Mouse (Mus musculus): ENCODE results near the gene Gm10639. TPM values are rescaled to one million over a fixed set of nuclear protein-coding genes. Genes with fewer than 3 reads are reported as not detected.
"Not testable (repeated sequence)": the region's sequence is repeated elsewhere in the genome, so short reads cannot be mapped to it uniquely, and the experiment has no call there.

The Gm10639 gene
- total RNA-seq (2014; fragmentation: Nextera tagmentation) (not detected in 2 replicates), total RNA-seq (2017) (not detected in 2 replicates)

- not testable (repeated sequence) for ATAC-seq (replicated peaks; ENCODE audit: low FRiP score, low TSS enrichment, poor library complexity, severe bottlenecking)
Measured at GRCm38 (mm10) chr9:78289723-78290122, at the start of gene Gm10639. Gm10639 (plus strand) TSS chr9:78289923.

GRCm38 (mm10) chr9:78255683-78256470, 33.8 kb upstream of the Gm10639 start:
- ATAC-seq (replicated peaks; ENCODE audit: low FRiP score, low TSS enrichment, poor library complexity, severe bottlenecking): not testable (repeated sequence)

- ATAC-seq (replicated peaks; ENCODE audit: low FRiP score, low TSS enrichment, poor library complexity, severe bottlenecking): not testable (repeated sequence)
Measured at GRCm38 (mm10) chr9:78256914-78257313, 32.8 kb upstream of the Gm10639 start, which contains the start of gene Gm3776. Gm3776 (plus strand) TSS chr9:78257129.

GRCm38 (mm10) chr9:78259688-78260087, 30.0 kb upstream of the Gm10639 start:
- peak; percentile 89 for ATAC-seq (replicated peaks; ENCODE audit: low FRiP score, low TSS enrichment, poor library complexity, severe bottlenecking)

GRCm38 (mm10) chr9:78270945-78271344, 18.8 kb upstream of the Gm10639 start:
- ATAC-seq (replicated peaks; ENCODE audit: low FRiP score, low TSS enrichment, poor library complexity, severe bottlenecking): not testable (repeated sequence)

- ATAC-seq (replicated peaks; ENCODE audit: low FRiP score, low TSS enrichment, poor library complexity, severe bottlenecking): not testable (repeated sequence)
Measured at GRCm38 (mm10) chr9:78282002-78282711, 7.6 kb upstream of the Gm10639 start.

GRCm38 (mm10) chr9:78289063-78289462, 660 bp upstream of the Gm10639 start:
- not testable (repeated sequence) for ATAC-seq (replicated peaks; ENCODE audit: low FRiP score, low TSS enrichment, poor library complexity, severe bottlenecking)

GRCm38 (mm10) chr9:78292462-78292861, 2.7 kb downstream of the Gm10639 start:
- not testable (repeated sequence) for ATAC-seq (replicated peaks; ENCODE audit: low FRiP score, low TSS enrichment, poor library complexity, severe bottlenecking)

- ATAC-seq (replicated peaks; ENCODE audit: low FRiP score, low TSS enrichment, poor library complexity, severe bottlenecking): not testable (repeated sequence)
Measured at GRCm38 (mm10) chr9:78293683-78294082, 4.0 kb downstream of the Gm10639 start.

- ATAC-seq (replicated peaks; ENCODE audit: low FRiP score, low TSS enrichment, poor library complexity, severe bottlenecking): not testable (repeated sequence)
Measured at GRCm38 (mm10) chr9:78294781-78295180, 5.1 kb downstream of the Gm10639 start.

GRCm38 (mm10) chr9:78296089-78296488, 6.4 kb downstream of the Gm10639 start:
- ATAC-seq (replicated peaks; ENCODE audit: low FRiP score, low TSS enrichment, poor library complexity, severe bottlenecking): peak; percentile 81

GRCm38 (mm10) chr9:78298232-78298631, 8.5 kb downstream of the Gm10639 start:
- ATAC-seq (replicated peaks; ENCODE audit: low FRiP score, low TSS enrichment, poor library complexity, severe bottlenecking): no peak

GRCm38 (mm10) chr9:78299143-78299542, 9.4 kb downstream of the Gm10639 start:
- not testable (repeated sequence) for ATAC-seq (replicated peaks; ENCODE audit: low FRiP score, low TSS enrichment, poor library complexity, severe bottlenecking)

- not testable (repeated sequence) for ATAC-seq (replicated peaks; ENCODE audit: low FRiP score, low TSS enrichment, poor library complexity, severe bottlenecking)
Measured at GRCm38 (mm10) chr9:78308122-78308521, 18.4 kb downstream of the Gm10639 start.

- no peak for ATAC-seq (replicated peaks; ENCODE audit: low FRiP score, low TSS enrichment, poor library complexity, severe bottlenecking)
Measured at GRCm38 (mm10) chr9:78314696-78315095, 25.0 kb downstream of the Gm10639 start, which contains the start of gene Omt2a. Omt2a (minus strand) TSS chr9:78314796.

GRCm38 (mm10) chr9:78319499-78319898, 29.8 kb downstream of the Gm10639 start:
- no peak for ATAC-seq (replicated peaks; ENCODE audit: low FRiP score, low TSS enrichment, poor library complexity, severe bottlenecking)

GRCm38 (mm10) chr9:78327289-78327688, 37.6 kb downstream of the Gm10639 start, which contains the start of gene Omt2b:
Omt2b (plus strand) TSS chr9:78327589.
- not testable (repeated sequence) for ATAC-seq (replicated peaks; ENCODE audit: low FRiP score, low TSS enrichment, poor library complexity, severe bottlenecking)

- ATAC-seq (replicated peaks; ENCODE audit: low FRiP score, low TSS enrichment, poor library complexity, severe bottlenecking): not testable (repeated sequence)
Measured at GRCm38 (mm10) chr9:78337050-78337449, 47.3 kb downstream of the Gm10639 start.

- peak; percentile 67 for ATAC-seq (replicated peaks; ENCODE audit: low FRiP score, low TSS enrichment, poor library complexity, severe bottlenecking)
Measured at GRCm38 (mm10) chr9:78340324-78340723, 50.6 kb downstream of the Gm10639 start.

- ATAC-seq (replicated peaks; ENCODE audit: low FRiP score, low TSS enrichment, poor library complexity, severe bottlenecking): not testable (repeated sequence)
Measured at GRCm38 (mm10) chr9:78342494-78342893, 52.8 kb downstream of the Gm10639 start.
